Mouse (Mus musculus): ENCODE measurements around the gene Gnb1.
"Not testable (repeated sequence)": the region's sequence is repeated elsewhere in the genome, so short reads cannot be mapped to it uniquely, and the experiment has no call there.

Gnb1 gene

GRCm38 (mm10) chr4:155554880-155555279 lies 63.7 kb downstream of the Gnb1 start:
- no peak for DNase-seq

DNA sequence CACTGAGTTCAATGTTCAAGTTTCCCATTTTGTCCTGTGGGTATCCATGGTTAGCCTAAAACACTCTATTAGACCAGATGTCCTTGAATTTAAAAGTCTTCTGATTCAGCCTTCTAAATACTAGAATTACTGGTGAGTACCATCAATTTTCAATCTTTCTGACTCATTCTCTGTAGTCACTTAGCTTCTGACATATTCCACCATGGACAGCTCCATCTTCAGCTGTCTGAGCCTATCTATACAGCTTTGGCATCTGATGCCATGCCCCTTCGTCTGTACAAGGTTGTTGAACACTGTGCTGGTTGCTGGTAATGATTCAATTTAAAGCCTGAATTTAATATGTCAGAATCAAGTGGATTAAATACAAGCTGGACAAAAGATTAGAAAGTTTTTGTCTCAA lies 64.3 kb downstream of the Gnb1 start:
- no peak for DNase-seq

DNA sequence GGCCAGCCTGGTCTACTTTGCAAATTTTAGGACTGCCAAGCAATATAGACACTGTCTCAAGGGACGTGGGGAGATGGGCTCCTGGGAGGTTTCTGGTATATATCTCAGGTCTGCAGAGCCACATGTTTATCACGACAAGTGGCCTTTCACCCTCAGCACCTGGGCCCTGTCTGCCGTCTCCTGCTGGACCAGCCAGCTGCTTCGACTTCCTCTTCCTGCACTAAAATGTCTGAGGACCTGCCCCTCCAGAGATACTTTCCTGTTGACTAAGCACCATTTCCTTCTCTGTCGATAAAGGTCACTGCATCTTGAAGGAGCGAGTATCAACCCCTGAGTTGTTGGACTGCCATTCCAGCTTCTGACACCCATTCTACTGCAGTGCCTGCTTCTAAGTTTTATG lies 68.3 kb downstream of the Gnb1 start:
- DNase-seq, result no peak

DNA sequence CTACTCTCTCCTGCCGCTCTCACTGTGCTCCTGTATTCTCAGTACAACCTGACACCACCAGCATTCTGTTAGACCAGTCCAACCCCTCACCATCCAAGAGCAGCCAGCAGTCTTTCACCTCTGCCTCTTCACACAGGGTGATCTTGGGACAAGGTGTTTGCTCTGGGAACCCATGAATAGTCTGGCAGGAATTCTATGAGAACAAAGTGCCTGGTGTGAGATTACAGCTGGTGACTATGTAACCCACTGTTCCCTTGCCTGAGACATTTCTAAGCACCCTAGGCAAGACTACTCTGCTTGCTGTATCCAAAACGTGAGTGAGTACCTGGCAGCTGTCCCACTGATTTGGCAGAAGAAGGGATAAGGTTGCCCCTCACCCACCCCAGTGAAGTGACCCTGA lies 69.8 kb downstream of the Gnb1 start:
- DNase-seq, result no peak

DNA sequence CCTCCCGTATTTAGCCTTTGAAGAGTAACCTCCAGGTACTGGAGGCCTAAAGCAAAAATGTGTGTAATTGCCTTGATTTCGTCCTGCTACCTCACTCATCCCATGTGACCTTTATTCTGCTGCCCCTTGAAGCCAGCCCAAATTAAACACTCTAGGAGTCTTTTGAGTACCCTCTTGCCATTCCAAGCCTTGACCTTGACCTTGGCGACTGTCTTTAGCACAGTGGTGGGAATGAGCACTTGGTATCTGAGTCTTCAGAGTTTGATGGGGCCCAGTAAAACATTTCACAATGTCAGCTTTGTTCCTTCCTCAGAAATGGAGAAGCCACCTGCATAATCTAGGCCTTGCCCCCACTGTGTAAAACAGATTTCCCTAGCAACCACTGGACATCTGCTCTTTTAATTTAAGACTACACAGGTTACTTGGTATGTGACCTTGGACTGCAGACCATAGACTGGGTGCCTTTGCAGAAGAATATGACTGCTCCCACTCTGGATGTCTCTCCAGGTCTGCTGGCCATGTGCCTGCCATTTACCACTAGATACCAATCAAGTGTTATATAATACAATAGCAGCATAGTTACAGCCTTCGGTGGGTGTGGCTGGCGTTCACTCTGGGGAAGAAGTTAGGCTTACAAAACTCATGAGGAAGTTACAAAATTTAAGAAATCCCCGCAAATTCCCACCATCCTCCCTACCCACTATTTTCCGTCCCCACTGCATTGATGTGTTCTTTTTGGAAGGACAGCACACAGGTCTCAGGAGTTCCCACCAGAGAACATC lies 70.7 kb downstream of the Gnb1 start, which contains the start of gene Nadk:
Gene Nadk (plus strand): TSS at position 718 of the 782 bp plus-strand sequence.
- no peak for DNase-seq

GRCm38 (mm10) chr4:155562725-155563399 lies 71.7 kb downstream of the Gnb1 start:
- DNase-seq, result peak; percentile 31

DNA sequence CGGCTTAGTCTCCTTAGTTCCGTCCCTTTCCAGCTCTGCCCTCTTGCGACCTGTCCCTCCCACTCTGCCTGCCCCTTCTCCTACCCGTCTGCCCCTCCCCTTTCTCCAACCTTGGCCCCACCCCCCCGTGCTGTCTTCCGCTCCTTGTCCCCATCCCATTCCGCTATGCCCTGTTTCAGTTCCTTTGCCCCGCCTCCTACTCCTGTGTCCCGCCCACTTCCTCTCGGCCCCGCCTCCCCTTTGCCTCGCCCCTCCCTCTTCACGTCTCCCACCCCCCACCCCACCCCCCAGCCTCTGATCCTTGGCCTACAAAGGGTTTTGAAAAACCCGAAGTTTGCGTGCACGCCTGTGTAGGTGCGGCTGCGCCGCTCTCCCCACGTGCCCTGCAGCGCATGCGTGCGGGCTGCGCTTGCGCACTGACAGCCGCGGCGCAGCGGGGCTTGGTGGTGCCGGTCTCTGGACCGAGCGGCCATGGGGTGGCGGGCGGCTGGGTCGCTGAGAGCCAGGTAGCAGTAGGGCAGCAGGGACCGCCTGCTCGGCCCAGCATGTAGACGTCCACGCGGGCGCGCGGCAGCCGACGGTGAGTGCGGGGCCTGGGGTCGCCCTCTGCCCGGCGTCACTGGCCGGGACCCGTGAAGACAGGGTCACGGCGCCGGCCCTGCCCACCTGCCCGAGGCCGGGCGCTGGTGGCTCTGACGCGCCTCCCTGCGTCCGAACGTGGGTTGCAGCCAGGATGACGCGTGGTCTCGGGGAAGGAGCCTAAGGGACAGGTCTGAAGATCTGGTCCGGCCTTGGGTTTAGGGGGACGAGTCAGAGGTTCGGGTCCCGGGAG lies 72.5 kb downstream of the Gnb1 start:
- peak; percentile 99 for DNase-seq

DNA sequence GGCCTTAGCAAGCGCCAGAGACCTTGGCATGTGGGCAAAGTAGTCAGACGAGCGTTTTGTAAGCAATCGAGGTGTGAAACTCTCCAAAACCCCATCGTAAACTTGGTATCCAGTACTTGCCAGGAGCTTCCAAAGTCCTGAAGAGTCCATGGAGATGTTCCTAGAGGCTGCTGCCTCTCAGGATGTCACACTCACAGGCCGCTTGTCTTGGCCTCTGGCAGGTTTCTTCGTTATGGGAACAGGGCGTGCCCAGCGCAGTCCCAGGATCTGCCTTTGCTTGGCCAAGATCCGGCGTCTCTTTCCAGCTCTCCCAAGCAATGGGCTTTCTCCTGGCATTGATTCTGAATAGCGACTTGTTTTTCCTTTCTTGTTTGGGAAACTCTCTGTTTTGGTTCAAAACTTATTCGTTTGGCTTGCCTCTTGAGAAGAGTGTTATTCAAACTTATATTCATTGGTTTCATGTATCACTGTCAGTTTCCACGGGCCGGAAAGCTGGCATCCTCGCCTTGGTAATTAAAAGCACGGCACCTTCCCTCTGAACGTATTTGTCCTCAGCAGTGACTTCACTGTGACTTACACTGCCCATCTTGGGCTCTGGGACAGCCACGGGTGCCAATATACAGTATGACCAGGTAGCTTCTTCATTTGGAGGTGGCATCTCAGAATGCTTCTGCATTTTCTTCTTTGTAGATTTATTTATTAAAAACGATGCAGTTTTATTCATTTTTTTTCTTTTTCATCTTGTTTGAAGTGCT lies 73.3 kb downstream of the Gnb1 start:
- peak; percentile 22 for DNase-seq

DNA sequence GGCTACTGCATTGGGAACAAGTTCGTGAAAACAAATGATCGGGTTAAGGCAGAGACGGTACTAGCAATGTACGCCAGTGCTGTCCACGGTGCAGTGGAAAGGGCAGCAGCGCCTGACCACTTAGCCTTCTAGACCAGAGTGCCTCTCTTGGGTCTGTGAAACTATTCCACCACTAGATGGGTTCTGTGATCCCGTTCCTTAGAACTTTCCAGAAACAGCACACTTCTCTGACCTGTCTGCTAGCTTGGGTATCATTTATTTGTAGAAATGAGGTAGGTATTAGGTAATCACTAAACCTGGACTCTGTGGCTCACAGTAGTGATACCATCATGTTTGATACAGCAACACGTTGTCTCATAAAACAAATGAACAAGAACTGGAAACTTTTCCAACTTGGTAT lies 75.4 kb downstream of the Gnb1 start:
- no peak for DNase-seq

DNA sequence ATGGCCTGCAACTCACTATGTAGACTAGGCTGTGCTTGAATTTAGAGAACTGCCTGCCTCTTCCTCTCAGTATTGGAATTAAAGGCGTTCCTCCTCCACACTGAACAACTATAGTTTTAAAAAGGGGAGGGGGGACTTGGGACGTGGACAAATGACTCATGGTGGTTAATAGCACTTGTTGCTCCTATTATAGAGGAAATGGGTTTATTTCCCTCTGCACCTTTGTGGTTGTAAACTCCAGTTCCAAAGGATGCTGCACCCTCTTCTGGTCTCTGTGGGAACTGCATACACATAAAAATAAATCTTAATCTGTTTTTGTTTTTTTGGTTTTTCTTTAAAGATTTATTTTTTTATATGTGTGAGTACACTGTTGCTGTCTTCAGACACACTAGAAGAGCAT lies 77.0 kb downstream of the Gnb1 start:
- peak; percentile 19 for DNase-seq

GRCm38 (mm10) chr4:155568632-155569370 lies 77.6 kb downstream of the Gnb1 start:
- no peak for DNase-seq

GRCm38 (mm10) chr4:155569818-155570217 lies 78.7 kb downstream of the Gnb1 start:
- no peak for DNase-seq

DNA sequence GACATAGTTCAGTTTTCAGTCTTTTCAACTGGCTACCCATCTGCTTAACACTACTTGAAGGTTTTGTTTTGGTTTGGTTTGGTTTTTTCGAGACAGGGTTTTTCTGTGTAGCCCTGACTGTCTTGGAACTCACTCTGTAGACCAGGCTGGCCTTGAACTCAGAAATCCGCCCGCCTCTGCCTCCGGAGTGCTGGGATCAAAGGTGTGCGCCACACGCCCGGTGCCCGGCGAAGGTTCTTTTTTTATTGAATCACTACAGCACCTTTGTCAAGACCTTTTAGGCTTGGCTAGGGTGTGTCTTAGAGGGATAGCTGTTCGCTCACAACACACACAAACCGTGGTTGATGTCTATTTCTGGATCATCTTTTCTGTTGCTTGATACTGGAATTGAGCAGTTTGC lies 79.2 kb downstream of the Gnb1 start:
- not testable (repeated sequence) for DNase-seq

- no peak for DNase-seq
Observed at GRCm38 (mm10) chr4:155571442-155571841, 80.3 kb downstream of the Gnb1 start.

DNA sequence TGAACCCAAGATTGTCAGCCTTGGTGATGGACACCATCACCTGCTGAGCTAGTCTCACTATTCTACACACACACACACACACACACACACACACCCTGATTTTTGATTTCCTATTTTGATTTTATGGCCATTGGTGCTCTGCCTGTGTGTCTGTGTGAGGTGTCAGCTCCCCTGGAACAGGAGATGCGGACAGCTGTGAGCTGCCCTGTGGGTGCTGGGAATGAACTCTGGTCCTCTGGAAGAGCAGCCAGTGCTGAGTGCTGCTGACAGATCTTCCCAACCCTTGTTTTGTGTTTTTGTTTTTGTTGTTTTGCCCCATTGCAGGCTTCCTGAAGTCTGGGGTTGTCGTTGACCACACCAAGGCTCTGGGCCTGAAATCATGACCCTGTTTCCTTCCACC lies 82.0 kb downstream of the Gnb1 start:
- DNase-seq, result no peak

DNA sequence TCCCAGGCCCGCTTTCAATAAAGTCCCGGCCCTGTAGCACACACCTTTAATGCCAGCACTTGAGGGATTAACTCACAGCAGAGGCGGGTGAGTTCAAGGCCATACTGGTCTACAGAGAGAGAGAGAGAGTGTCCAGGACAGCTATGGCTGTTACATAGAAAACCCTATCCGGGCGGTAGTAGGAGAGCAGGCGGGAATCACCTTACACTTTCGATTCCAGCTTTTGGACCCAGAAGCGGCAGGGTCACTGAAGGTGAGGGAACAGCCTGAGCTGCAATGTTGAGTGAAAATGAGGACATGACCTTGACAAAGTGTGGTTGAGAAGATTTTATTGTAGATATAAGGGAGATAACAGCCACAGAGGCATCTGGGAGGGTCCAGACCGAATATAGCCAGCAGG lies 82.7 kb downstream of the Gnb1 start:
- no peak for DNase-seq

- DNase-seq, result no peak
Observed at GRCm38 (mm10) chr4:155574931-155575330, 83.8 kb downstream of the Gnb1 start.

GRCm38 (mm10) chr4:155575521-155575920 lies 84.4 kb downstream of the Gnb1 start:
- DNase-seq, result no peak

DNA sequence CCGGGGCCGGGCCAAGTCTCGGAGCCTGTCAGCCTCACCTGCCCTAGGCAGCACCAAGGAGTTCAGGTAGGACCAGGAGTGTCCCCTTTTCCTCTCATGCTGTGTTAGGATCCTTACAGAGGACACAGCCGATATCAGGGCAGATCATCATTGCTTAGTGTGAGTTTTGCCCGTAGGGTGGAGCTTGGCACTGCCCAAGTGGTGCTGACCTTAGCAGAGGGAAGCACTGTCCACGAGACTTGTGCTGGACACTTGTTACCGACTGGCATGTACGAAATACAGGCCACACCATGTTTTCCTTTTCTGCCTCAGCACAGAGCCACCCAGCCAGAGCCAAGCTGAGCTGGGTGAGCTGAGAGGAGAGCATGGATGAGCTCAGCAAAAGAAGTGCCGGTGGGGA lies 86.0 kb downstream of the Gnb1 start:
- DNase-seq, result no peak

GRCm38 (mm10) chr4:155577741-155578140 lies 86.6 kb downstream of the Gnb1 start:
- no peak for DNase-seq

DNA sequence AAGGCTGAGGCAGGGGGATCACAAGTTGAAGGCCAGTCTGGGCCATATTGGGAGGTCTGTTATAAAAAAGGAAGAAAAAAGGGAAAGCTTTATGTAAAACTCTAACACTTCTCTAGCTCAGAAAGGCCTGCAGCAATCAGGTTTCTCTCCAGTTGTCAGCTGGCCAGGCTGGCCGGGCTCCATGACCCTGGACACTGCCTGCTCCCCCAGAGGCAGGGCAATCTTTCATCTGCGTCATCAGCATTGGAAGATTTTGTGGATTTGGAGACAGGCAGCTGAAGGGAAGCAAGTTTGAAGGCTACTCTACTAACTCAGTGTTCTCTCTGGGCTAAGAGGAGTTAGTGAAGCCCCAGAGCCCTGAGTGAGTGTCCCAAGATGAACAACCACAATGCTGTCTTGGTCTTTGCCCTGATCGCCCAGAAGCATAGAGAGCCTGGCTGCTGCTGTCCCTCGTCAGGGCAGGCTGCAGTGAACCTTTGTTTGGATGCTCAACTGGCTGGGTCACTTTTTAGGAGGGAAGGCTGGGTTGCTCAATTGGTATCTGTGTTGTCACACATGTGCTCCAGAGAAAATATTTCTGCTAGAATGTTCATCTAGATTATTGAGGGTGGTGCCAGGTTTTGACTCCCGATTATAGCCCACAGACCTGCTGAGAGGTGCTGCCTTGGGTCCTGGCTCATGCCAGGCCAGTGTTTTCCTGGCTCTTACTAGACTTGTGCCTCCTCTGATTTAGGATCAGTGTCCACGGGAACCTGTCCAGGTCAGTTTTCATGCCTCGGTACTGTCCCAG lies 87.4 kb downstream of the Gnb1 start:
- DNase-seq, result no peak

Measured in thymus, postnatal 25 days (tissue).